Mouse (Mus musculus): ENCODE results near the gene Ppp3ca. TPM values are rescaled to one million over a fixed set of nuclear protein-coding genes. Genes with fewer than 3 reads are reported as not detected.
A peak's percentile ranks its signal among the peaks of the same experiment; 100 is the strongest.

The Ppp3ca gene
- polyA plus RNA-seq, 1 experiment from 2014 or later = 127 TPM

- H3K4me2 ChIP-seq (replicated peaks) = no peak overlapping the region
- H3K27me3 ChIP-seq = no peaks in the 10 kb centered on the region
- no peaks in the 10 kb centered on the region for H3K4me1 ChIP-seq
- no peak overlapping the region for H3K27ac ChIP-seq
- 88% methylated on average over 11 of the region's 11 CpGs for WGBS
- no peaks in the 10 kb centered on the region for H3K9me3 ChIP-seq (replicated peaks)
- ATAC-seq (ENCODE audit: low FRiP score) = no peak
- H3K36me3 ChIP-seq = no peaks in the 10 kb centered on the region
- no peak overlapping the region for H3K9ac ChIP-seq
- no peak overlapping the region for H3K4me3 ChIP-seq
Observed at GRCm38 (mm10) chr3:136862051-136862837, 192.3 kb downstream of the Ppp3ca start.

GRCm38 (mm10) chr3:136863127-136863526 is 193.2 kb downstream of the Ppp3ca start:
- no peaks in the 10 kb centered on the region for H3K27me3 ChIP-seq

GRCm38 (mm10) chr3:136864306-136864705 is 194.4 kb downstream of the Ppp3ca start:
- no peak for ATAC-seq (ENCODE audit: low FRiP score)
- no peaks in the 10 kb centered on the region for H3K36me3 ChIP-seq
- no peak overlapping the region for H3K27ac ChIP-seq
- H3K9me3 ChIP-seq (replicated peaks) = no peaks in the 10 kb centered on the region
- no peak overlapping the region for H3K4me2 ChIP-seq (replicated peaks)
- H3K4me3 ChIP-seq = no peak overlapping the region
- H3K27me3 ChIP-seq = no peaks in the 10 kb centered on the region
- no peak overlapping the region for H3K9ac ChIP-seq
- H3K4me1 ChIP-seq = no peaks in the 10 kb centered on the region

More at GRCm38 (mm10) chr3:136863127-136863526, 193.2 kb downstream of the Ppp3ca start:
- no peak for ATAC-seq (ENCODE audit: low FRiP score)
- H3K4me3 ChIP-seq = no peak overlapping the region
- no peaks in the 10 kb centered on the region for H3K36me3 ChIP-seq
- no peaks in the 10 kb centered on the region for H3K9me3 ChIP-seq (replicated peaks)
- no peak overlapping the region for H3K9ac ChIP-seq
- H3K27ac ChIP-seq = no peak overlapping the region
- WGBS = 96% methylated on average over 5 of the region's 5 CpGs
- H3K4me2 ChIP-seq (replicated peaks) = no peak overlapping the region
- no peaks in the 10 kb centered on the region for H3K4me1 ChIP-seq

GRCm38 (mm10) chr3:136865176-136865859 is 195.4 kb downstream of the Ppp3ca start:
- H3K36me3 ChIP-seq = no peaks in the 10 kb centered on the region
- no peak overlapping the region for H3K4me3 ChIP-seq
- H3K27ac ChIP-seq = no peak overlapping the region
- no peaks in the 10 kb centered on the region for H3K27me3 ChIP-seq
- WGBS = 87% methylated on average over 4 of the region's 4 CpGs
- no peaks in the 10 kb centered on the region for H3K4me1 ChIP-seq
- no peaks in the 10 kb centered on the region for H3K9me3 ChIP-seq (replicated peaks)
- ATAC-seq (ENCODE audit: low FRiP score) = no peak
- no peak overlapping the region for H3K4me2 ChIP-seq (replicated peaks)
- H3K9ac ChIP-seq = no peak overlapping the region

GRCm38 (mm10) chr3:136866095-136866494 is 196.2 kb downstream of the Ppp3ca start:
- WGBS = 95% methylated on average over 3 of the region's 3 CpGs
- H3K4me3 ChIP-seq = no peak overlapping the region
- no peak for ATAC-seq (ENCODE audit: low FRiP score)

GRCm38 (mm10) chr3:136866571-136866970 is 196.6 kb downstream of the Ppp3ca start:
- no peak overlapping the region for H3K4me2 ChIP-seq (replicated peaks)
- H3K9ac ChIP-seq = no peak overlapping the region
- ATAC-seq (ENCODE audit: low FRiP score) = no peak
- H3K4me3 ChIP-seq = no peak overlapping the region
- H3K27ac ChIP-seq = no peak overlapping the region
- H3K4me1 ChIP-seq = peaks cover 4% of the 10 kb centered on the region
- WGBS = 72% methylated on average over 3 of the region's 3 CpGs
- H3K36me3 ChIP-seq = no peaks in the 10 kb centered on the region
- no peaks in the 10 kb centered on the region for H3K27me3 ChIP-seq
- H3K9me3 ChIP-seq (replicated peaks) = no peaks in the 10 kb centered on the region

More at GRCm38 (mm10) chr3:136866095-136866494, 196.2 kb downstream of the Ppp3ca start:
- Histone ChIP-seq H3K9ac (no peak overlapping the region), H3K4me2 (replicated peaks) (no peak overlapping the region), H3K27me3 (no peaks in the 10 kb centered on the region), H3K4me1 (no peaks in the 10 kb centered on the region), H3K36me3 (no peaks in the 10 kb centered on the region), H3K9me3 (replicated peaks) (no peaks in the 10 kb centered on the region), H3K27ac (no peak overlapping the region)

GRCm38 (mm10) chr3:136867366-136867765 is 197.4 kb downstream of the Ppp3ca start:
- Histone ChIP-seq H3K4me3 (no peak overlapping the region), H3K4me2 (replicated peaks) (no peak overlapping the region), H3K9ac (no peak overlapping the region), H3K4me1 (peaks cover 12% of the 10 kb centered on the region), H3K36me3 (no peaks in the 10 kb centered on the region), H3K27me3 (no peaks in the 10 kb centered on the region), H3K27ac (no peak overlapping the region), H3K9me3 (replicated peaks) (no peaks in the 10 kb centered on the region)
- ATAC-seq (ENCODE audit: low FRiP score) = no peak
- 94% methylated on average over 2 of the region's 2 CpGs for WGBS

- Histone ChIP-seq H3K4me2 (replicated peaks) (no peak overlapping the region), H3K9ac (no peak overlapping the region), H3K4me1 (peaks cover 20% of the 10 kb centered on the region), H3K36me3 (no peaks in the 10 kb centered on the region), H3K27me3 (no peaks in the 10 kb centered on the region), H3K4me3 (no peak overlapping the region), H3K27ac (no peak overlapping the region), H3K9me3 (replicated peaks) (no peaks in the 10 kb centered on the region)
- peak; percentile 46; the same call in 1 of the 2 replicates for ATAC-seq (ENCODE audit: low FRiP score)
- WGBS = 74% methylated on average over 14 of the region's 14 CpGs
Observed at GRCm38 (mm10) chr3:136871772-136872532, 202.0 kb downstream of the Ppp3ca start.

- Histone ChIP-seq H3K36me3 (no peaks in the 10 kb centered on the region), H3K27me3 (no peaks in the 10 kb centered on the region), H3K27ac (no peak overlapping the region), H3K9me3 (replicated peaks) (no peaks in the 10 kb centered on the region), H3K9ac (no peak overlapping the region), H3K4me3 (no peak overlapping the region), H3K4me1 (peaks cover 20% of the 10 kb centered on the region), H3K4me2 (replicated peaks) (no peak overlapping the region)
- WGBS = 84% methylated on average over 8 of the region's 8 CpGs
- ATAC-seq (ENCODE audit: low FRiP score) = no peak
Observed at GRCm38 (mm10) chr3:136872533-136873095, 202.7 kb downstream of the Ppp3ca start.

GRCm38 (mm10) chr3:136873809-136874449 is 204.0 kb downstream of the Ppp3ca start:
- Histone ChIP-seq H3K9ac (no peak overlapping the region), H3K4me3 (no peak overlapping the region), H3K36me3 (no peaks in the 10 kb centered on the region), H3K4me1 (peaks cover 20% of the 10 kb centered on the region), H3K27me3 (no peaks in the 10 kb centered on the region), H3K9me3 (replicated peaks) (no peaks in the 10 kb centered on the region), H3K4me2 (replicated peaks) (no peak overlapping the region), H3K27ac (no peak overlapping the region)
- no peak; the same call in 1 of the 2 replicates for ATAC-seq (ENCODE audit: low FRiP score)
- 85% methylated on average over 7 of the region's 7 CpGs for WGBS

GRCm38 (mm10) chr3:136874566-136874965 is 204.6 kb downstream of the Ppp3ca start:
- H3K27me3 ChIP-seq = no peaks in the 10 kb centered on the region
- WGBS = 56% methylated on average over 5 of the region's 5 CpGs
- H3K9me3 ChIP-seq (replicated peaks) = no peaks in the 10 kb centered on the region
- no peak overlapping the region for H3K9ac ChIP-seq
- H3K4me1 ChIP-seq = peaks cover 20% of the 10 kb centered on the region
- H3K4me2 ChIP-seq (replicated peaks) = no peak overlapping the region
- no peak overlapping the region for H3K4me3 ChIP-seq
- no peaks in the 10 kb centered on the region for H3K36me3 ChIP-seq
- H3K27ac ChIP-seq = no peak overlapping the region
- no peak for ATAC-seq (ENCODE audit: low FRiP score)
